Mouse (Mus musculus) heart, adult 2 months (tissue): ENCODE results near the gene Ell2.

ENCODE experiments used
- CTCF ChIP-seq: fragments of 200-600 bp; IDR thresholded peaks from 2 replicates; pipeline ENCODE4 v1.8.1; 2022; ENCODE audit warnings: antibody characterized with exemption, mild to moderate bottlenecking, moderate library complexity
- EP300 ChIP-seq: fragments of 200-500 bp; IDR thresholded peaks from 2 replicates; pipeline ENCODE4 v1.6.1; 2011; ENCODE audit warnings: low read depth, low read length, control low read depth; ENCODE audit not compliant: insufficient read depth

DNA sequence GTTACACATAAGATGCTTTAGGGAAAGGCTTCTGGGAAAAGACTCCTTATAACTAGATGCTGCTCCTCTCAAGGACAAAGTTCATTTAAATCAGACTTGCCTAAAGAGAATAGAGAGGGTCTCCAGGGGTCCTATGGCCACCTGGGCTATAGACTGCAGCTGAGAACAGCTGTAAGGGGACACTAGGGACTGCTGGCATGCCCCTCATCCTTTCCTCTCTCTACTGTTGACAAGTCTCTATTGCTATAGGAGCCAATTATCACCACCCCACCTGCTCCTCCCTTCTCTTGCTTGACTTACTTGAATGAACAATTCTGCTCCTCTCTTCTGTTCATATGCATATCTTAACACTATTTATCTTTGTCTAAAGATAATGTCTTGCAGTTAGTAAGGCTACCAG, 69.4 kb downstream of the Ell2 start:
- TF ChIP-seq CTCF (no peak), EP300 (no peak)
